Mouse (Mus musculus) heart, postnatal 4 days (tissue): ENCODE data around the gene Gm5089. TPM values are rescaled to one million over a fixed set of nuclear protein-coding genes. Genes with fewer than 3 reads are reported as not detected.

Source experiments
- DNase-seq: peaks from one replicate; pipeline ENCODE4 v3.0.0; 2021
- total RNA-seq, 2 experiments: library from RNA; stranded (reverse); gene quantifications; 2 replicates each; pipeline ENCODE4 v1.2.3; 2021

Gene Gm5089
- total RNA-seq, 2 experiments from 2014 or later = not detected

- DNase-seq = no peak
These were observed 27.2 kb upstream of the Gm5089 start for GRCm38 (mm10) chr14:122477971-122478573.

- no peak for DNase-seq
These were observed 26.4 kb upstream of the Gm5089 start for GRCm38 (mm10) chr14:122477261-122477671.

- no peak for DNase-seq
These were observed 25.9 kb upstream of the Gm5089 start for GRCm38 (mm10) chr14:122476822-122477215.

GRCm38 (mm10) chr14:122476041-122476821 lies 25.3 kb upstream of the Gm5089 start:
- DNase-seq = no peak

GRCm38 (mm10) chr14:122475557-122476040 lies 24.7 kb upstream of the Gm5089 start:
- DNase-seq = no peak

GRCm38 (mm10) chr14:122474891-122475556 lies 24.1 kb upstream of the Gm5089 start, which contains the start of gene Zic2:
TSS of gene Zic2 (plus strand) at chr14:122475435.
- DNase-seq = no peak

- no peak for DNase-seq
These were observed 23.4 kb upstream of the Gm5089 start for GRCm38 (mm10) chr14:122474041-122474890.

- DNase-seq = no peak
These were observed 22.4 kb upstream of the Gm5089 start for GRCm38 (mm10) chr14:122473211-122473751.

GRCm38 (mm10) chr14:122472647-122473046 lies 21.7 kb upstream of the Gm5089 start:
- DNase-seq = no peak

GRCm38 (mm10) chr14:122472161-122472560 lies 21.2 kb upstream of the Gm5089 start:
- DNase-seq = no peak

- DNase-seq = no peak
These were observed 20.7 kb upstream of the Gm5089 start for GRCm38 (mm10) chr14:122471449-122472085.

GRCm38 (mm10) chr14:122468971-122469755 lies 18.2 kb upstream of the Gm5089 start:
- no peak for DNase-seq

- DNase-seq = no peak
These were observed 17.3 kb upstream of the Gm5089 start for GRCm38 (mm10) chr14:122467926-122468841.

GRCm38 (mm10) chr14:122466756-122467362 lies 15.9 kb upstream of the Gm5089 start:
- no peak for DNase-seq

- no peak for DNase-seq
These were observed 15.1 kb upstream of the Gm5089 start for GRCm38 (mm10) chr14:122465931-122466490.

- DNase-seq = no peak
These were observed 14.1 kb upstream of the Gm5089 start, which contains the start of gene Zic5 for GRCm38 (mm10) chr14:122464763-122465741. TSS of gene Zic5 (minus strand) at chr14:122465677.

- DNase-seq = no peak
These were observed 13.4 kb upstream of the Gm5089 start for GRCm38 (mm10) chr14:122464351-122464762.
